Mouse (Mus musculus): ENCODE measurements around the gene Gm49354. TPM values are rescaled to one million over a fixed set of nuclear protein-coding genes. Genes with fewer than 3 reads are reported as not detected.
A peak's percentile ranks its signal among the peaks of the same experiment; 100 is the strongest.
"Not testable (repeated sequence)": the region's sequence is repeated elsewhere in the genome, so short reads cannot be mapped to it uniquely, and the experiment has no call there.

Gm49354 gene
- polyA plus RNA-seq, 1 experiment from 2014 or later: not detected

- no peak overlapping the region for H3K4me3 ChIP-seq (replicated peaks)
- no peak overlapping the region for H3K27ac ChIP-seq
- no peak overlapping the region for H3K9ac ChIP-seq
- peaks cover 99% of the 10 kb centered on the region for H3K36me3 ChIP-seq
- no peaks in the 10 kb centered on the region for H3K4me1 ChIP-seq
- no peaks in the 10 kb centered on the region for H3K27me3 ChIP-seq
- H3K9me3 ChIP-seq (replicated peaks): no peaks in the 10 kb centered on the region
- no peak overlapping the region for H3K4me2 ChIP-seq
- ATAC-seq (replicated peaks; ENCODE audit: low FRiP score): peak; percentile 66; the same call in 1 of the 2 replicates
- 91% methylated on average over 6 of the region's 6 CpGs for WGBS
These were observed 13.9 kb upstream of the Gm49354 start for GRCm38 (mm10) chr13:59795807-59796465.

GRCm38 (mm10) chr13:59794786-59795185 is 12.7 kb upstream of the Gm49354 start:
- Histone ChIP-seq H3K4me1 (no peaks in the 10 kb centered on the region), H3K36me3 (peaks cover 99% of the 10 kb centered on the region), H3K9me3 (replicated peaks) (no peaks in the 10 kb centered on the region), H3K9ac (no peak overlapping the region), H3K27ac (no peak overlapping the region), H3K4me2 (no peak overlapping the region), H3K27me3 (no peaks in the 10 kb centered on the region), H3K4me3 (replicated peaks) (no peak overlapping the region)
- WGBS: 89% methylated on average over 1 of the region's 1 CpGs
- ATAC-seq (replicated peaks; ENCODE audit: low FRiP score): no peak

GRCm38 (mm10) chr13:59779744-59780264 is 2.2 kb downstream of the Gm49354 start:
- H3K4me2 ChIP-seq; H3K27ac ChIP-seq; H3K9me3 ChIP-seq (replicated peaks); H3K27me3 ChIP-seq; H3K4me1 ChIP-seq; H3K9ac ChIP-seq; H3K4me3 ChIP-seq (replicated peaks); ATAC-seq (replicated peaks; ENCODE audit: low FRiP score): not testable (repeated sequence)
- peaks cover 99% of the 10 kb centered on the region for H3K36me3 ChIP-seq
- 95% methylated on average over 1 of the region's 1 CpGs for WGBS

GRCm38 (mm10) chr13:59779213-59779612 is 2.8 kb downstream of the Gm49354 start:
- Histone ChIP-seq H3K4me2 (no peak overlapping the region), H3K9ac (no peak overlapping the region), H3K27me3 (no peaks in the 10 kb centered on the region), H3K4me3 (replicated peaks) (no peak overlapping the region), H3K36me3 (peaks cover 96% of the 10 kb centered on the region), H3K27ac (no peak overlapping the region), H3K9me3 (replicated peaks) (no peaks in the 10 kb centered on the region), H3K4me1 (no peaks in the 10 kb centered on the region)
- ATAC-seq (replicated peaks; ENCODE audit: low FRiP score): no peak
- 88% methylated on average over 4 of the region's 4 CpGs for WGBS

GRCm38 (mm10) chr13:59775168-59775567 is 6.9 kb downstream of the Gm49354 start:
- Histone ChIP-seq H3K9ac (no peak overlapping the region), H3K4me3 (replicated peaks) (no peak overlapping the region), H3K9me3 (replicated peaks) (no peaks in the 10 kb centered on the region), H3K27ac (no peak overlapping the region), H3K36me3 (peaks cover 81% of the 10 kb centered on the region), H3K4me2 (no peak overlapping the region), H3K4me1 (peaks cover 14% of the 10 kb centered on the region), H3K27me3 (no peaks in the 10 kb centered on the region)
- no peak for ATAC-seq (replicated peaks; ENCODE audit: low FRiP score)
- WGBS: 84% methylated on average over 3 of the region's 3 CpGs

- H3K4me3 ChIP-seq (replicated peaks): peak overlapping the region; percentile 89; the same call in 1 of the 2 replicates
- H3K9ac ChIP-seq: no peak overlapping the region
- ATAC-seq (replicated peaks; ENCODE audit: low FRiP score): no peak
- peak overlapping the region; percentile 100 for H3K27ac ChIP-seq
- H3K4me1 ChIP-seq: peaks cover 39% of the 10 kb centered on the region
- no peaks in the 10 kb centered on the region for H3K9me3 ChIP-seq (replicated peaks)
- 53% methylated on average over 9 of the region's 9 CpGs for WGBS
- peak overlapping the region; percentile 78 for H3K4me2 ChIP-seq
- peaks cover 43% of the 10 kb centered on the region for H3K36me3 ChIP-seq
- no peaks in the 10 kb centered on the region for H3K27me3 ChIP-seq
These were observed 10.8 kb downstream of the Gm49354 start for GRCm38 (mm10) chr13:59771257-59771656.

GRCm38 (mm10) chr13:59770847-59771246 is 11.2 kb downstream of the Gm49354 start:
- Histone ChIP-seq H3K27ac (peak overlapping the region; percentile 100), H3K4me2 (peak overlapping the region; percentile 78), H3K9me3 (replicated peaks) (no peaks in the 10 kb centered on the region), H3K27me3 (no peaks in the 10 kb centered on the region), H3K9ac (peak overlapping the region; percentile 68; the same call in 1 of the 2 replicates), H3K4me3 (replicated peaks) (peak overlapping the region; percentile 89; the same call in 1 of the 2 replicates), H3K36me3 (peaks cover 39% of the 10 kb centered on the region), H3K4me1 (peaks cover 44% of the 10 kb centered on the region)
- WGBS: 60% methylated on average over 9 of the region's 9 CpGs
- no peak for ATAC-seq (replicated peaks; ENCODE audit: low FRiP score)

GRCm38 (mm10) chr13:59770164-59770562 is 11.9 kb downstream of the Gm49354 start:
- Histone ChIP-seq H3K4me2 (peak overlapping the region; percentile 78), H3K4me3 (replicated peaks) (peak overlapping the region; percentile 89), H3K27me3 (no peaks in the 10 kb centered on the region), H3K4me1 (peaks cover 48% of the 10 kb centered on the region), H3K9ac (peak overlapping the region; percentile 68), H3K27ac (peak overlapping the region; percentile 100), H3K36me3 (peaks cover 33% of the 10 kb centered on the region), H3K9me3 (replicated peaks) (no peaks in the 10 kb centered on the region)
- WGBS: under 1% methylated on average over 28 of the region's 28 CpGs
- ATAC-seq (replicated peaks; ENCODE audit: low FRiP score): peak; percentile 84

- WGBS: under 1% methylated on average over 90 of the region's 91 CpGs
- Histone ChIP-seq H3K27me3 (no peaks in the 10 kb centered on the region), H3K9me3 (replicated peaks) (no peaks in the 10 kb centered on the region), H3K4me3 (replicated peaks) (peak within 1 kb of the TSS; percentile 89), H3K27ac (peak within 1 kb of the TSS; percentile 100), H3K36me3 (peaks cover 27% of the 10 kb centered on the region), H3K4me1 (peaks cover 48% of the 10 kb centered on the region), H3K9ac (peak within 1 kb of the TSS; percentile 92), H3K4me2 (peak within 1 kb of the TSS; percentile 78)
- peak; percentile 97 for ATAC-seq (replicated peaks; ENCODE audit: low FRiP score)
These were observed 12.5 kb downstream of the Gm49354 start, which contains the start of gene Isca1 for GRCm38 (mm10) chr13:59769296-59770163. Gene Isca1 (minus strand): TSS chr13:59769810.

- Histone ChIP-seq H3K4me2 (peak overlapping the region; percentile 78), H3K36me3 (peaks cover 21% of the 10 kb centered on the region), H3K4me1 (peaks cover 51% of the 10 kb centered on the region), H3K9ac (peak overlapping the region; percentile 92), H3K9me3 (replicated peaks) (no peaks in the 10 kb centered on the region), H3K27me3 (no peaks in the 10 kb centered on the region), H3K4me3 (replicated peaks) (peak overlapping the region; percentile 89), H3K27ac (peak overlapping the region; percentile 100; the same call in 1 of the 2 replicates)
- WGBS: 33% methylated on average over 13 of the region's 13 CpGs
- no peak for ATAC-seq (replicated peaks; ENCODE audit: low FRiP score)
These were observed 13.5 kb downstream of the Gm49354 start for GRCm38 (mm10) chr13:59768531-59768930.

GRCm38 (mm10) chr13:59766786-59767515 is 15.1 kb downstream of the Gm49354 start:
- H3K4me3 ChIP-seq (replicated peaks): peak overlapping the region; percentile 14
- WGBS: 45% methylated on average over 11 of the region's 11 CpGs
- H3K27me3 ChIP-seq: no peaks in the 10 kb centered on the region
- H3K27ac ChIP-seq: peak overlapping the region; percentile 80
- no peak for ATAC-seq (replicated peaks; ENCODE audit: low FRiP score)
- H3K4me1 ChIP-seq: peaks cover 51% of the 10 kb centered on the region
- peaks cover 19% of the 10 kb centered on the region for H3K36me3 ChIP-seq
- H3K4me2 ChIP-seq: peak overlapping the region; percentile 78
- no peaks in the 10 kb centered on the region for H3K9me3 ChIP-seq (replicated peaks)
- H3K9ac ChIP-seq: peak overlapping the region; percentile 17; the same call in 1 of the 2 replicates
